9 mouse cellular contexts compared by ENCODE assay signal in genomic region chr2:106790329-106790701, GRCm38 (mm10).
DNase-seq lines count a peak whose midpoint lies in the region; ATAC-seq lines count a peak whose summit lies in the region.
"Had no signal": no experiment of that assay in that cellular context is flagged by ENCODE, and none has a peak within 500 bp of the region (broad histone marks: within the 10 kb centered on the region; RNA-seq: fewer than 3 reads in every experiment).

No protein-coding gene starts in this region.

- peak overlapping the region; percentile 71 for H3K27ac ChIP-seq in heart, embryonic 13.5 days (replicated peaks)
- H3K27ac ChIP-seq in embryonic facial prominence, embryonic 10.5 days (replicated peaks): peak overlapping the region; percentile 59
- peak overlapping the region; percentile 90 for H3K27ac ChIP-seq in kidney, embryonic 14.5 days (ENCODE audit: low read depth, low read length)
- H3K27ac ChIP-seq in liver, embryonic 15.5 days (replicated peaks): no peak overlapping the region
- no peak overlapping the region for H3K27ac ChIP-seq in midbrain, embryonic 11.5 days (ENCODE audit: low read depth, low read length)
- H3K27ac ChIP-seq: layer of hippocampus, adult 2 months had no signal

- no peaks in the 10 kb centered on the region for H3K9me3 ChIP-seq in heart, embryonic 13.5 days
- H3K9me3 ChIP-seq in embryonic facial prominence, embryonic 10.5 days: no peaks in the 10 kb centered on the region
- H3K9me3 ChIP-seq in kidney, embryonic 14.5 days (ENCODE audit: control insufficient read depth, low read length): no peaks in the 10 kb centered on the region
- no peaks in the 10 kb centered on the region for H3K9me3 ChIP-seq in liver, embryonic 15.5 days (replicated peaks)
- H3K9me3 ChIP-seq in midbrain, embryonic 11.5 days (ENCODE audit: control insufficient read depth, low read length): no peaks in the 10 kb centered on the region

- no peaks in the 10 kb centered on the region for H3K27me3 ChIP-seq in heart, embryonic 13.5 days (replicated peaks)
- H3K27me3 ChIP-seq in embryonic facial prominence, embryonic 10.5 days (replicated peaks; ENCODE audit: low read depth, poor library complexity, severe bottlenecking): no peaks in the 10 kb centered on the region
- H3K27me3 ChIP-seq in kidney, embryonic 14.5 days (ENCODE audit: control insufficient read depth, insufficient read depth, low read length): no peaks in the 10 kb centered on the region
- H3K27me3 ChIP-seq in liver, embryonic 15.5 days: no peaks in the 10 kb centered on the region
- H3K27me3 ChIP-seq in midbrain, embryonic 11.5 days (ENCODE audit: control insufficient read depth, insufficient read depth, low read length): no peaks in the 10 kb centered on the region

- no peak overlapping the region for H3K4me2 ChIP-seq in heart, embryonic 13.5 days
- H3K4me2 ChIP-seq in kidney, embryonic 14.5 days (replicated peaks; ENCODE audit: low read depth, low read length): no peak overlapping the region
- no peak overlapping the region for H3K4me2 ChIP-seq in liver, embryonic 15.5 days
- H3K4me2 ChIP-seq in midbrain, embryonic 11.5 days: no peak overlapping the region

- no peak overlapping the region for H3K4me3 ChIP-seq in heart, embryonic 13.5 days
- no peak overlapping the region for H3K4me3 ChIP-seq in embryonic facial prominence, embryonic 10.5 days
- no peak overlapping the region for H3K4me3 ChIP-seq in kidney, embryonic 14.5 days (ENCODE audit: low read length)
- H3K4me3 ChIP-seq in liver, embryonic 15.5 days (replicated peaks): no peak overlapping the region
- no peak overlapping the region for H3K4me3 ChIP-seq in midbrain, embryonic 11.5 days (ENCODE audit: low read depth, low read length)
- H3K4me3 ChIP-seq: layer of hippocampus, adult 2 months had no signal

- 48% methylated on average over 3 of the region's 3 CpGs for WGBS in heart, embryonic 13.5 days
- 65% methylated on average over 3 of the region's 3 CpGs for WGBS in embryonic facial prominence, embryonic 10.5 days
- WGBS in kidney, embryonic 14.5 days: 5% methylated on average over 3 of the region's 3 CpGs
- 58% methylated on average over 3 of the region's 3 CpGs for WGBS in liver, embryonic 15.5 days (ENCODE audit: insufficient replicate concordance)
- 43% methylated on average over 3 of the region's 3 CpGs for WGBS in midbrain, embryonic 11.5 days

- no peak for DNase-seq in heart, adult 8-10 months (ENCODE audit: low spot score)
- no peak for DNase-seq in embryonic facial prominence, embryonic 10.5 days (ENCODE audit: low spot score)
- DNase-seq in right cerebral cortex, postnatal 36 days (ENCODE audit: low spot score in 2 of 2): no peak
- no peak for DNase-seq in cerebellum, adult 11 months
- DNase-seq in midbrain, embryonic 11.5 days (ENCODE audit: low spot score, missing footprints): no peak

- peaks cover 2% of the 10 kb centered on the region for H3K36me3 ChIP-seq in heart, embryonic 13.5 days
- peaks cover 15% of the 10 kb centered on the region for H3K36me3 ChIP-seq in embryonic facial prominence, embryonic 10.5 days (replicated peaks)
- no peaks in the 10 kb centered on the region for H3K36me3 ChIP-seq in kidney, embryonic 14.5 days (ENCODE audit: control insufficient read depth, insufficient read depth, low read length)
- no peaks in the 10 kb centered on the region for H3K36me3 ChIP-seq in liver, embryonic 15.5 days (replicated peaks)
- no peaks in the 10 kb centered on the region for H3K36me3 ChIP-seq in midbrain, embryonic 11.5 days (ENCODE audit: control insufficient read depth, insufficient read depth, low read length)

- H3K4me1 ChIP-seq in heart, embryonic 13.5 days: peaks cover 48% of the 10 kb centered on the region
- H3K4me1 ChIP-seq in embryonic facial prominence, embryonic 10.5 days: peaks cover 49% of the 10 kb centered on the region
- peaks cover 32% of the 10 kb centered on the region for H3K4me1 ChIP-seq in kidney, embryonic 14.5 days (ENCODE audit: control insufficient read depth, insufficient read depth, low read length)
- peaks cover 6% of the 10 kb centered on the region for H3K4me1 ChIP-seq in liver, embryonic 15.5 days (replicated peaks)
- peaks cover 4% of the 10 kb centered on the region; the same call in 1 of the 2 replicates for H3K4me1 ChIP-seq in midbrain, embryonic 11.5 days (ENCODE audit: control insufficient read depth, insufficient read depth, low read length)

- no peak for ATAC-seq in heart, embryonic 13.5 days (ENCODE audit: extremely low read depth, insufficient number of reproducible peaks, low FRiP score, low TSS enrichment)
- ATAC-seq in kidney, embryonic 14.5 days (ENCODE audit: low FRiP score, low TSS enrichment): peak; percentile 53; the same call in 1 of the 2 replicates
- ATAC-seq in liver, embryonic 15.5 days (ENCODE audit: insufficient read depth): 0 out of 2 replicates have a peak, but pooled peaks have one; percentile 28
- ATAC-seq in midbrain, embryonic 11.5 days (ENCODE audit: low FRiP score): no peak

- H3K9ac ChIP-seq in heart, embryonic 13.5 days: no peak overlapping the region
- H3K9ac ChIP-seq in kidney, embryonic 14.5 days (ENCODE audit: low read depth, low read length): no peak overlapping the region
- no peak overlapping the region for H3K9ac ChIP-seq in liver, embryonic 15.5 days
- no peak overlapping the region for H3K9ac ChIP-seq in midbrain, embryonic 11.5 days (ENCODE audit: low read length)

Comparison
In these comparisons a context has a peak if more than half of its experiments do, and no peak if none do; other contexts are left out.
1. ATAC-seq: peak in kidney, embryonic 14.5 days (single experiment) and liver, embryonic 15.5 days (single experiment); none in heart, embryonic 13.5 days (single experiment) and midbrain, embryonic 11.5 days (single experiment).
2. H3K27ac ChIP-seq: peak in heart, embryonic 13.5 days (single experiment), embryonic facial prominence, embryonic 10.5 days (single experiment) and kidney, embryonic 14.5 days (single experiment); none in liver, embryonic 15.5 days (single experiment) and midbrain, embryonic 11.5 days (single experiment).